Comparison of ENCODE assay signal across 9 mouse cellular contexts in genomic region chr8:70593173-70593572, GRCm38 (mm10). TPM values are rescaled to one million over a fixed set of nuclear protein-coding genes. Genes with fewer than 3 reads are reported as not detected.
DNase-seq lines count a peak whose midpoint lies in the region; ATAC-seq and TF ChIP-seq lines count a peak whose summit lies in the region.
"Had no signal": no experiment of that assay in that cellular context is flagged by ENCODE, and none has a peak within 500 bp of the region (broad histone marks: within the 10 kb centered on the region; RNA-seq: fewer than 3 reads in every experiment).

No protein-coding gene starts in this region.

- no peak overlapping the region for H3K4me2 ChIP-seq in forebrain, embryonic 16.5 days (ENCODE audit: low read length)
- H3K4me2 ChIP-seq in intestine, postnatal 0 days (replicated peaks; ENCODE audit: low read depth): peak overlapping the region; percentile 73; the same call in 1 of the 2 replicates

- H3K9me3 ChIP-seq in forebrain, embryonic 10.5 days: no peaks in the 10 kb centered on the region
- H3K9me3 ChIP-seq in forebrain, embryonic 16.5 days (ENCODE audit: control insufficient read depth, low read length): no peaks in the 10 kb centered on the region
- no peaks in the 10 kb centered on the region for H3K9me3 ChIP-seq in intestine, postnatal 0 days (ENCODE audit: control insufficient read depth)

- no peak for ATAC-seq in forebrain, embryonic 16.5 days
- no peak for ATAC-seq in intestine, postnatal 0 days

- H3K4me1 ChIP-seq in forebrain, embryonic 10.5 days: peaks cover 57% of the 10 kb centered on the region
- H3K4me1 ChIP-seq in forebrain, embryonic 16.5 days (replicated peaks; ENCODE audit: control insufficient read depth, insufficient read depth, low read length): peaks cover 30% of the 10 kb centered on the region
- H3K4me1 ChIP-seq in cortical plate, adult 2 months (ENCODE audit: control insufficient read depth, insufficient read depth, low read length): peaks cover 6% of the 10 kb centered on the region; the same call in 1 of the 2 replicates
- peaks cover 11% of the 10 kb centered on the region; the same call in 1 of the 2 replicates for H3K4me1 ChIP-seq in intestine, postnatal 0 days (replicated peaks; ENCODE audit: control insufficient read depth, insufficient read depth, low read length)
- H3K4me1 ChIP-seq in thymus, adult 2 months (replicated peaks; ENCODE audit: control insufficient read depth, insufficient read depth, low read length): peaks cover 13% of the 10 kb centered on the region

- DNase-seq in forebrain, embryonic 10.5 days (ENCODE audit: extremely low spot score, low spot score): no peak
- DNase-seq in lung, postnatal 14 days: peak; percentile 42
- no peak for DNase-seq in thymus, adult 2 months
- DNase-seq in layer of hippocampus, postnatal 36 days: no peak
- no peak for DNase-seq in thymus, postnatal 36 days

- no peak overlapping the region for H3K9ac ChIP-seq in forebrain, embryonic 16.5 days (replicated peaks; ENCODE audit: low read depth, low read length)
- H3K9ac ChIP-seq in intestine, postnatal 0 days (ENCODE audit: low read depth, low read length): no peak overlapping the region; the same call in 1 of the 2 replicates

- peak overlapping the region; percentile 89 for H3K27ac ChIP-seq in forebrain, embryonic 10.5 days
- no peak overlapping the region for H3K27ac ChIP-seq in forebrain, embryonic 16.5 days (ENCODE audit: low read length)
- peak overlapping the region; percentile 85 for H3K27ac ChIP-seq in cortical plate, adult 2 months (ENCODE audit: insufficient read depth, low read length)
- no peak overlapping the region for H3K27ac ChIP-seq in intestine, postnatal 0 days (ENCODE audit: low read depth, low read length)
- no peak overlapping the region for H3K27ac ChIP-seq in thymus, adult 2 months (ENCODE audit: control insufficient read depth, insufficient read depth, low read length)

- peak; percentile 27; the same call in 1 of the 2 replicates for TF ChIP-seq POLR2A in cortical plate, adult 2 months (IDR thresholded peaks at IDR 0.05; ENCODE audit: extremely low read depth, insufficient read depth, low read length)
- TF ChIP-seq POLR2A in thymus, adult 2 months (IDR thresholded peaks at IDR 0.05; ENCODE audit: control insufficient read depth, extremely low read depth, insufficient read depth, low read length, poor library complexity): no peak

- H3K27me3 ChIP-seq in forebrain, embryonic 10.5 days (ENCODE audit: poor library complexity, severe bottlenecking): peaks cover 33% of the 10 kb centered on the region
- no peaks in the 10 kb centered on the region for H3K27me3 ChIP-seq in forebrain, embryonic 16.5 days (replicated peaks; ENCODE audit: control insufficient read depth, insufficient read depth, low read length)
- no peaks in the 10 kb centered on the region for H3K27me3 ChIP-seq in intestine, postnatal 0 days (replicated peaks; ENCODE audit: control insufficient read depth, insufficient read depth, low read length)
- no peaks in the 10 kb centered on the region for H3K27me3 ChIP-seq in thymus, adult 2 months (ENCODE audit: control insufficient read depth, insufficient read depth, low read length)

- TF ChIP-seq CTCF in cortical plate, adult 2 months (IDR thresholded peaks at IDR 0.05; ENCODE audit: extremely low read depth, insufficient read depth, low read length): no peak
- no peak for TF ChIP-seq CTCF in intestine, postnatal 0 days (IDR thresholded peaks at IDR 0.05; ENCODE audit: low read depth)
- TF ChIP-seq CTCF in thymus, adult 2 months (IDR thresholded peaks at IDR 0.05; ENCODE audit: borderline replicate concordance, control insufficient read depth, extremely low read depth, insufficient read depth, low read length, poor library complexity): no peak

- 50% methylated on average over 8 of the region's 8 CpGs for WGBS in forebrain, embryonic 10.5 days
- WGBS in forebrain, embryonic 16.5 days: 54% methylated on average over 8 of the region's 8 CpGs
- 66% methylated on average over 8 of the region's 8 CpGs for WGBS in intestine, postnatal 0 days
- 92% methylated on average over 8 of the region's 8 CpGs for WGBS in thymus, adult 2 months

- H3K36me3 ChIP-seq in forebrain, embryonic 10.5 days (replicated peaks): peaks cover 66% of the 10 kb centered on the region
- H3K36me3 ChIP-seq in forebrain, embryonic 16.5 days (ENCODE audit: control insufficient read depth, insufficient read depth): 0 out of 2 replicates have a peak, but pooled peaks cover 4% of the 10 kb centered on the region
- peaks cover 45% of the 10 kb centered on the region; the same call in 1 of the 2 replicates for H3K36me3 ChIP-seq in intestine, postnatal 0 days (ENCODE audit: control insufficient read depth, insufficient read depth)
- H3K36me3 ChIP-seq in thymus, adult 2 months (ENCODE audit: control insufficient read depth, insufficient read depth, low read length): peaks cover 5% of the 10 kb centered on the region

- peak overlapping the region; percentile 82 for H3K4me3 ChIP-seq in forebrain, embryonic 10.5 days
- H3K4me3 ChIP-seq in forebrain, embryonic 16.5 days (replicated peaks; ENCODE audit: low read length): no peak overlapping the region
- H3K4me3 ChIP-seq in cortical plate, adult 2 months (ENCODE audit: insufficient read depth, low read length): no peak overlapping the region
- no peak overlapping the region for H3K4me3 ChIP-seq in intestine, postnatal 0 days (ENCODE audit: low read depth, low read length)
- H3K4me3 ChIP-seq in thymus, adult 2 months (ENCODE audit: control insufficient read depth, insufficient read depth, low read length): no peak overlapping the region

RNA-seq across cellular contexts. Expression of gene Isyna1, which starts 1.0 kb away (rescaled TPM):
- polyA plus RNA-seq in forebrain, embryonic 10.5 days (2016; fragmentation: Nextera tagmentation; extraction: Ambion mirVana): 166 and 170 TPM in 2 replicates
- polyA plus RNA-seq in forebrain, embryonic 16.5 days (2015; fragmentation: Nextera tagmentation; extraction: Ambion mirVana): 116 and 141 TPM in 2 replicates
- polyA plus RNA-seq in cortical plate, adult 2 months (2012; rRNA removed): 71.1 and 77.2 TPM in 2 replicates
- polyA plus RNA-seq in intestine, postnatal 0 days (2015; fragmentation: Nextera tagmentation; extraction: Ambion mirVana): 19.4 and 21.0 TPM in 2 replicates
- polyA plus RNA-seq in thymus, adult 2 months (2012; rRNA removed): 185 and 201 TPM in 2 replicates
- total RNA-seq in layer of hippocampus, postnatal 36 days (2021): 10 to 100 TPM; 42.9 to 54.3 TPM

RNA-seq across cellular contexts. Expression of gene Ssbp4, which starts 15.5 kb away (rescaled TPM):
- polyA plus RNA-seq in forebrain, embryonic 10.5 days (2016; fragmentation: Nextera tagmentation; extraction: Ambion mirVana): 74.4 and 84.1 TPM in 2 replicates
- polyA plus RNA-seq in forebrain, embryonic 16.5 days (2015; fragmentation: Nextera tagmentation; extraction: Ambion mirVana): 100 and 121 TPM in 2 replicates
- polyA plus RNA-seq in cortical plate, adult 2 months (2012; rRNA removed): 241 and 249 TPM in 2 replicates
- 63.2 and 65.3 TPM in 2 replicates for polyA plus RNA-seq in intestine, postnatal 0 days (2015; fragmentation: Nextera tagmentation; extraction: Ambion mirVana)
- polyA plus RNA-seq in thymus, adult 2 months (2012; rRNA removed): 392 and 506 TPM in 2 replicates
- total RNA-seq in layer of hippocampus, postnatal 36 days (2021): 100 to 1,000 TPM; 276 to 279 TPM

RNA-seq across cellular contexts. Expression of gene Lrrc25, which starts 22.8 kb away (rescaled TPM):
- 0.49 and 0.87 TPM in 2 replicates for polyA plus RNA-seq in forebrain, embryonic 10.5 days (2016; fragmentation: Nextera tagmentation; extraction: Ambion mirVana)
- 0.61 and 1.1 TPM in 2 replicates for polyA plus RNA-seq in forebrain, embryonic 16.5 days (2015; fragmentation: Nextera tagmentation; extraction: Ambion mirVana)
- polyA plus RNA-seq in cortical plate, adult 2 months (2012; rRNA removed): 1.0 and 1.4 TPM in 2 replicates
- polyA plus RNA-seq in intestine, postnatal 0 days (2015; fragmentation: Nextera tagmentation; extraction: Ambion mirVana): 2.1 and 2.2 TPM in 2 replicates
- 15.3 and 18.5 TPM in 2 replicates for polyA plus RNA-seq in thymus, adult 2 months (2012; rRNA removed)
- total RNA-seq in layer of hippocampus, postnatal 36 days (2021): 1 to 10 TPM in 1 of 2 experiments, under 1 TPM in 1; 0.33 to 1.0 TPM
- polyA plus RNA-seq: C2C12 had no signal

RNA-seq across cellular contexts. Expression of gene Gdf15, which starts 39.1 kb away (rescaled TPM):
- not detected in 2 replicates for polyA plus RNA-seq in forebrain, embryonic 10.5 days (2016; fragmentation: Nextera tagmentation; extraction: Ambion mirVana)
- 0.20 TPM in 1 of 2 replicates, not detected in the other for polyA plus RNA-seq in forebrain, embryonic 16.5 days (2015; fragmentation: Nextera tagmentation; extraction: Ambion mirVana)
- polyA plus RNA-seq in cortical plate, adult 2 months (2012; rRNA removed): 0.09 and 0.19 TPM in 2 replicates
- polyA plus RNA-seq in intestine, postnatal 0 days (2015; fragmentation: Nextera tagmentation; extraction: Ambion mirVana): 1.7 and 1.9 TPM in 2 replicates
- polyA plus RNA-seq in thymus, adult 2 months (2012; rRNA removed): 6.7 and 7.5 TPM in 2 replicates
- total RNA-seq in layer of hippocampus, postnatal 36 days (2021): not detected

RNA-seq across cellular contexts. Expression of gene Ell, which starts 53.9 kb away (rescaled TPM):
- polyA plus RNA-seq in forebrain, embryonic 10.5 days (2016; fragmentation: Nextera tagmentation; extraction: Ambion mirVana): 20.8 and 22.7 TPM in 2 replicates
- 17.1 and 18.9 TPM in 2 replicates for polyA plus RNA-seq in forebrain, embryonic 16.5 days (2015; fragmentation: Nextera tagmentation; extraction: Ambion mirVana)
- polyA plus RNA-seq in cortical plate, adult 2 months (2012; rRNA removed): 23.8 and 23.9 TPM in 2 replicates
- 11.8 and 13.0 TPM in 2 replicates for polyA plus RNA-seq in intestine, postnatal 0 days (2015; fragmentation: Nextera tagmentation; extraction: Ambion mirVana)
- 40.2 and 42.6 TPM in 2 replicates for polyA plus RNA-seq in thymus, adult 2 months (2012; rRNA removed)
- 10 to 100 TPM; 18.6 to 23.4 TPM for total RNA-seq in layer of hippocampus, postnatal 36 days (2021)

Comparison
In these comparisons a context has a peak if more than half of its experiments do, and no peak if none do; other contexts are left out.
1. H3K27ac ChIP-seq: peak in forebrain, embryonic 10.5 days (single experiment) and cortical plate, adult 2 months (single experiment); none in forebrain, embryonic 16.5 days (single experiment), intestine, postnatal 0 days (single experiment) and thymus, adult 2 months (single experiment).